Mouse (Mus musculus) lung, postnatal 0 days (tissue): Measurements from ENCODE around the gene Fam222b. TPM values are rescaled to one million over a fixed set of nuclear protein-coding genes. Genes with fewer than 3 reads are reported as not detected.

Experiments
- ATAC-seq: fragments of 200-750 bp; cut with Nextera tagmentation; 2 replicates; pipeline ENCODE4 v1.8.0; 2017; ENCODE audit warnings: moderate library complexity
- DNase-seq: peaks from one replicate; pipeline ENCODE4 v3.0.0-alpha.2; 2016; ENCODE audit warnings: low spot score
- H3K27ac ChIP-seq: fragments of 300-500 bp; sonication (generic); 2 replicates; pipeline ENCODE4 v1.5.1; 2014; ENCODE audit warnings: antibody characterized with exemption, mild to moderate bottlenecking, low read length, mixed read lengths
- H3K27me3 ChIP-seq: fragments of 300-500 bp; sonication (generic); replicated peaks from 2 replicates; pipeline ENCODE4 v1.6.1; 2014; ENCODE audit warnings: low read length, mixed read lengths; ENCODE audit not compliant: insufficient read depth
- H3K36me3 ChIP-seq: fragments of 300-500 bp; sonication (generic); 2 replicates; pipeline ENCODE4 v1.6.1; 2014; ENCODE audit warnings: low read length, mixed read lengths; ENCODE audit not compliant: insufficient read depth
- H3K4me1 ChIP-seq: fragments of 300-500 bp; sonication (generic); 2 replicates; pipeline ENCODE4 v1.6.1; 2014; ENCODE audit warnings: antibody characterized with exemption, low read depth, low read length, mixed read lengths; ENCODE audit not compliant: insufficient read depth
- H3K4me2 ChIP-seq: fragments of 300-500 bp; sonication (generic); replicated peaks from 2 replicates; pipeline ENCODE4 v1.6.1; 2014; ENCODE audit warnings: low read depth, mild to moderate bottlenecking, low read length, moderate library complexity, mixed read lengths
- H3K4me3 ChIP-seq: fragments of 300-500 bp; sonication (generic); 2 replicates; pipeline ENCODE4 v1.5.1; 2014; ENCODE audit warnings: low read depth, low read length
- H3K9ac ChIP-seq: fragments of 300-500 bp; sonication (generic); replicated peaks from 2 replicates; pipeline ENCODE4 v1.6.1; 2014; ENCODE audit warnings: low read depth, mild to moderate bottlenecking
- H3K9me3 ChIP-seq: fragments of 300-500 bp; sonication (generic); 2 replicates; pipeline ENCODE4 v1.6.1; 2016; ENCODE audit warnings: low read length, mixed read lengths
- CTCF ChIP-seq: IDR thresholded peaks from 2 replicates; pipeline ENCODE4 v1.5.1; 2016; ENCODE audit warnings: antibody characterized with exemption, mild to moderate bottlenecking
- EP300 ChIP-seq: IDR thresholded peaks from 2 replicates; pipeline ENCODE4 v1.6.1; 2016; ENCODE audit warnings: antibody characterized with exemption, mild to moderate bottlenecking, control low read depth
- WGBS: fragments of 180-500 bp; shearing (Covaris S2); extraction: QIAGEN DNeasy Blood & Tissue Kit; methylation state at CpG from one replicate; pipeline ENCODE4 v1.1.7; 2014; 5-methylcytosine and 5-hydroxymethylcytosine counted together
- polyA plus RNA-seq: library from polyadenylated mRNA; unstranded; fragments of >200 nt; fragmentation: Nextera tagmentation; extraction: Ambion mirVana; gene quantifications from 2 replicates; pipeline ENCODE4 v1.2.1, GENCODE M21; 2015

Gene Fam222b
- polyA plus RNA-seq, 1 experiment from 2014 or later = 10.0 TPM

- Histone ChIP-seq H3K27me3 (no peaks in the 10 kb centered on the region), H3K9me3 (no peaks in the 10 kb centered on the region), H3K36me3 (no peaks in the 10 kb centered on the region), H3K9ac (no peak overlapping the region), H3K4me2 (no peak overlapping the region), H3K27ac (peak overlapping the region; percentile 14; the same call in 1 of the 2 replicates), H3K4me3 (no peak overlapping the region), H3K4me1 (peaks cover 23% of the 10 kb centered on the region)
- DNase-seq = no peak
- no peak for ATAC-seq
- TF ChIP-seq CTCF (no peak), EP300 (no peak)
- 16% methylated on average over 4 of the region's 4 CpGs for WGBS
Measured at GRCm38 (mm10) chr11:78161968-78162367, 67.5 kb downstream of the Fam222b start.

- no peak for ATAC-seq
- peaks cover 23% of the 10 kb centered on the region for H3K4me1 ChIP-seq
Measured at GRCm38 (mm10) chr11:78162504-78162903, 68.0 kb downstream of the Fam222b start.

GRCm38 (mm10) chr11:78163045-78163444 is 68.6 kb downstream of the Fam222b start:
- no peak for ATAC-seq
- Histone ChIP-seq H3K9me3 (no peaks in the 10 kb centered on the region), H3K36me3 (no peaks in the 10 kb centered on the region), H3K4me1 (peaks cover 23% of the 10 kb centered on the region), H3K9ac (0 out of 2 replicates have a peak overlapping the region, but pooled peaks have one; percentile 72), H3K4me3 (no peak overlapping the region), H3K4me2 (peak overlapping the region; percentile 95), H3K27ac (peak overlapping the region; percentile 94), H3K27me3 (no peaks in the 10 kb centered on the region)
- WGBS = 62% methylated on average over 2 of the region's 2 CpGs
- TF ChIP-seq EP300 (no peak), CTCF (no peak)
- DNase-seq = no peak

More at GRCm38 (mm10) chr11:78162504-78162903, 68.0 kb downstream of the Fam222b start:
- 37% methylated on average over 6 of the region's 6 CpGs for WGBS
- no peaks in the 10 kb centered on the region for H3K36me3 ChIP-seq
- H3K4me3 ChIP-seq = no peak overlapping the region
- no peaks in the 10 kb centered on the region for H3K9me3 ChIP-seq
- H3K27ac ChIP-seq = peak overlapping the region; percentile 94; the same call in 1 of the 2 replicates
- no peaks in the 10 kb centered on the region for H3K27me3 ChIP-seq
- H3K9ac ChIP-seq = 0 out of 2 replicates have a peak overlapping the region, but pooled peaks have one; percentile 72
- DNase-seq = no peak
- no peak overlapping the region; the same call in 1 of the 2 replicates for H3K4me2 ChIP-seq
- TF ChIP-seq CTCF = no peak
- TF ChIP-seq EP300 = no peak

- Histone ChIP-seq H3K27me3 (no peaks in the 10 kb centered on the region), H3K9me3 (no peaks in the 10 kb centered on the region), H3K4me3 (peak overlapping the region; percentile 75), H3K4me1 (peaks cover 23% of the 10 kb centered on the region), H3K27ac (peak overlapping the region; percentile 94), H3K4me2 (peak overlapping the region; percentile 95), H3K9ac (peak overlapping the region; percentile 72), H3K36me3 (no peaks in the 10 kb centered on the region)
- ATAC-seq (peak; percentile 26; the same call in 1 of the 2 replicates), DNase-seq (peak; percentile 85)
- 2% methylated on average over 21 of the region's 22 CpGs for WGBS
- no peak for TF ChIP-seq EP300
- no peak for TF ChIP-seq CTCF
Measured at GRCm38 (mm10) chr11:78163681-78164603, 69.5 kb downstream of the Fam222b start.

- Histone ChIP-seq H3K36me3 (no peaks in the 10 kb centered on the region), H3K4me2 (peak overlapping the region; percentile 95), H3K9me3 (no peaks in the 10 kb centered on the region), H3K4me1 (peaks cover 20% of the 10 kb centered on the region), H3K4me3 (peak overlapping the region; percentile 75), H3K27ac (peak overlapping the region; percentile 94), H3K27me3 (no peaks in the 10 kb centered on the region), H3K9ac (peak overlapping the region; percentile 72)
- DNase-seq (no peak), ATAC-seq (no peak)
- WGBS = 0% methylated on average over 14 of the region's 14 CpGs
- TF ChIP-seq EP300 (no peak), CTCF (no peak)
Measured at GRCm38 (mm10) chr11:78164604-78164923, 70.1 kb downstream of the Fam222b start.

GRCm38 (mm10) chr11:78164924-78165760 is 70.7 kb downstream of the Fam222b start, which contains the start of gene Traf4:
TSS of gene Traf4 (minus strand) at chr11:78165589.
- DNase-seq (peak; percentile 91), ATAC-seq (peak; percentile 90)
- H3K27ac ChIP-seq = peak within 1 kb of the TSS; percentile 94
- H3K27me3 ChIP-seq = no peaks in the 10 kb centered on the region
- H3K9ac ChIP-seq = peak within 1 kb of the TSS; percentile 72
- WGBS = under 1% methylated on average over 59 of the region's 78 CpGs
- H3K9me3 ChIP-seq = no peaks in the 10 kb centered on the region
- H3K36me3 ChIP-seq = no peaks in the 10 kb centered on the region
- peak within 1 kb of the TSS; percentile 95 for H3K4me2 ChIP-seq
- peak within 1 kb of the TSS; percentile 75 for H3K4me3 ChIP-seq
- TF ChIP-seq EP300 (no peak), CTCF (peak; percentile 49)
- H3K4me1 ChIP-seq = peaks cover 20% of the 10 kb centered on the region
